Mouse (Mus musculus): ENCODE results near the gene Szt2.

DNA sequence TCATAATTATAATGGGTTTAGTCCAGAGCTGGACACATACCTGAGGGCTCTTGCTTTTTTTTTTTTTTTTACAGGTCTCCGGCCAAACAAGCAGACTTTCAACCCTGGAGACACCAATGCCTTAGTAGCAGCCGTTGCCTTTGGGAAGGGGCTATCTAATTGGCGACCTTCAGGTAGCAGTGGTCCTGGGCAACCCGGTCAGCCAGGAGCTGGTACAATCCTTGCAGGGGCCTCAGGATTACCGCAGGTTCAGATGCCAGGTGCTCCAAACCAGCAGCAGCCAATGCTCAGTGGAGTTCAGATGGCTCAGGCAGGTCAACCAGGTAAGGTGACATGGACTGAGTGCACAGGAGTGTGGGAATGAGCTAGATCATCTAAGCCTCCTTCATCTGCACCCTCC lies 4.5 kb upstream of the Szt2 start:
- TF ChIP-seq TBP (conservative IDR thresholded peaks at IDR 0.05; ENCODE audit: low read depth, low read length) (no peak), MAFK (IDR thresholded peaks at IDR 0.05; ENCODE audit: insufficient replicate concordance, low read length) (no peak), CTCF (conservative IDR thresholded peaks at IDR 0.05 in 1 of 2, IDR thresholded peaks at IDR 0.05 in 1 of 2; ENCODE audit: low read depth in 2 of 2, low read length in 2 of 2) (no peak)
